Mouse (Mus musculus): Measurements from ENCODE around the gene Ttc5. TPM values are rescaled to one million over a fixed set of nuclear protein-coding genes. Genes with fewer than 3 reads are reported as not detected.

The Ttc5 gene
- total and polyA plus RNA-seq, 2 experiments from 2014 or later: 31.9 to 69.1 TPM

DNA sequence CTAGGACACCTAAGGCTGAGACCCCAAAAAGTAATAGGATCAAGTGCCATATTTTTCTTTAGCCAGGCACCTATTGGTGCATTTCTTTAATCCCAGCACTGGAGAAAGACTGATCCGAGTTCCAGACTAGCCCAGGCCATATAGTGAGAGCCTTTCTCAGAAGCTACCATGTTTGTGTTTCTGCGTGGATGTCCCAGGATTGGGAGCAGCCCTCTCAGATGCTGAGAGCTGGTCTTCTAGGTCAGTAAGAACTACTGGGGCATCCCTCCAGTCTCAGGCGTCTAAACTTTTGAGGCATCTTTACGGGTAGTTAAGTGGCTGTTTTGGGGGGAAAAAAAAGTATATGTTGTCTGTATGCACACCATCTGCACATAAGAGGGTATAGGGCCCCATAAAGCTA, 10.6 kb upstream of the Ttc5 start:
- Histone ChIP-seq H3K27ac (ENCODE audit: low read depth) (no peak overlapping the region), H3K27me3 (ENCODE audit: control insufficient read depth, insufficient read depth, low read length) (no peaks in the 10 kb centered on the region), H3K9me3 (replicated peaks; ENCODE audit: control insufficient read depth, low read length) (no peaks in the 10 kb centered on the region), H3K4me3 (ENCODE audit: low read depth, low read length) (no peak overlapping the region), H3K4me2 (ENCODE audit: low read depth, low read length) (no peak overlapping the region), H3K36me3 (replicated peaks; ENCODE audit: control insufficient read depth, insufficient read depth, low read length) (no peaks in the 10 kb centered on the region), H3K9ac (replicated peaks; ENCODE audit: low read depth, low read length) (no peak overlapping the region), H3K4me1 (ENCODE audit: control insufficient read depth, insufficient read depth) (no peaks in the 10 kb centered on the region)
- ATAC-seq (ENCODE audit: insufficient read depth, low read depth) (no peak), DNase-seq (ENCODE audit: low spot score) (no peak)
- no peak for TF ChIP-seq CTCF (IDR thresholded peaks at IDR 0.05; ENCODE audit: low read depth)
- TF ChIP-seq EP300 (IDR thresholded peaks at IDR 0.05; ENCODE audit: low read depth): no peak
- 82% methylated on average over 4 of the region's 4 CpGs for WGBS

DNA sequence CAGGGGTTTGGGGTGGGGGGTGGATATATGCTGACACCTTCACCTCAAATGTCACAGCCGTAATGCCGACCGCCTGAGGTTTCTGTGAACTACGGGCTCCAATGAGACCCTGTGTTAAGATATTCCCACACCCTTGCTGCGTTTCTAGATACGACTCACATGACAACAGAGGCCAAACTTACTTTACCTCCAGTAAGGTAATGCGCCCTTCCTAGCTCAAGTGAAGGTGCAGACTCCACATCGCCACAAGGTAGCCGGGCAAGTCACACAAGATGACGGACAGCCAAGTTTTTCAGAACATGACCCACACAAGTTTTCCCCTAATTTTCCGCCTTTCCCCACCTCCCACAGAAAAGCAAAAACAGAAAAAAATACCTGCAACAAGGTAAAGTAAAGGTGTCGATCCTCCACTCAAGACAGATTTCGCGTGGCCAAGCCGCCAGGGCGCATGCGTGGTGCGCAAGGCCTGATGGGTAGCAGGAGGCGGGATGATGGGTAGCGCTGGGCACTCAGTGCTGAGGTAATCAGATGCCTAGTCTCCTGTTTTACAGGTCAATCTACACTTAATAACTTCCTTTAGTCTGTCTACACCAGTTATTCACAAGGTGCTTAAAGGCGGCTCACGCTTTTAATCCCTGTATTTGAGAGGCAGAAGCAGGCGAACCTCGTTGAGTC, 10.1 kb upstream of the Ttc5 start:
- Histone ChIP-seq H3K27me3 (ENCODE audit: control insufficient read depth, insufficient read depth, low read length) (no peaks in the 10 kb centered on the region), H3K4me3 (ENCODE audit: low read depth, low read length) (no peak overlapping the region), H3K9me3 (replicated peaks; ENCODE audit: control insufficient read depth, low read length) (no peaks in the 10 kb centered on the region), H3K9ac (replicated peaks; ENCODE audit: low read depth, low read length) (no peak overlapping the region), H3K4me2 (ENCODE audit: low read depth, low read length) (no peak overlapping the region), H3K27ac (ENCODE audit: low read depth) (no peak overlapping the region), H3K36me3 (replicated peaks; ENCODE audit: control insufficient read depth, insufficient read depth, low read length) (no peaks in the 10 kb centered on the region), H3K4me1 (ENCODE audit: control insufficient read depth, insufficient read depth) (no peaks in the 10 kb centered on the region)
- no peak for TF ChIP-seq EP300 (IDR thresholded peaks at IDR 0.05; ENCODE audit: low read depth)
- no peak for TF ChIP-seq CTCF (IDR thresholded peaks at IDR 0.05; ENCODE audit: low read depth)
- 85% methylated on average over 24 of the region's 24 CpGs for WGBS
- ATAC-seq (ENCODE audit: insufficient read depth, low read depth) (no peak), DNase-seq (ENCODE audit: low spot score) (no peak)

DNA sequence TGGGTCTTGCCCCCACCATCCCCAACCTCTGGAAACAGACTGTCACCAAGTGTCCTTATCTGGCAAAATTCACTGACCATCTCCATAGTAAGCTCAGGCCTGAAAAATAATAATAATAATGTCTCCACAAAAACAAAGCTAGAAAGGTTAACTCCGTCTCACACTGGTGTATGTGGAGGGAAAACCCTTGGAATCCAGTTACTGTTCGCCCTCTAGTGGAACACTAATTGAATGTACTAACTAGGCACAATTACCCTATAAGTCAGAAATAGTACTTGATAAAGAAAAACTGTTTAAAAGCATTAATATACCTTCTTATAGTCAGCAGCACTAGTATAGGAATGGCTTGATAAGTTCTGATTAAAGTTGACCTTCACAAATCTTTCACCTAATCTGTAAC, 2.8 kb upstream of the Ttc5 start:
- no peak for ATAC-seq (ENCODE audit: insufficient read depth, low read depth)
- H3K36me3 ChIP-seq (replicated peaks; ENCODE audit: control insufficient read depth, insufficient read depth, low read length): no peaks in the 10 kb centered on the region
- no peaks in the 10 kb centered on the region for H3K27me3 ChIP-seq (ENCODE audit: control insufficient read depth, insufficient read depth, low read length)
- H3K9ac ChIP-seq (replicated peaks; ENCODE audit: low read depth, low read length): no peak overlapping the region
- H3K4me2 ChIP-seq (ENCODE audit: low read depth, low read length): no peak overlapping the region
- 4% methylated on average over 2 of the region's 2 CpGs for WGBS
- TF ChIP-seq EP300 (IDR thresholded peaks at IDR 0.05; ENCODE audit: low read depth) (no peak), CTCF (IDR thresholded peaks at IDR 0.05; ENCODE audit: low read depth) (peak; percentile 48)
- no peaks in the 10 kb centered on the region for H3K9me3 ChIP-seq (replicated peaks; ENCODE audit: control insufficient read depth, low read length)
- peaks cover 6% of the 10 kb centered on the region for H3K4me1 ChIP-seq (ENCODE audit: control insufficient read depth, insufficient read depth)
- no peak overlapping the region for H3K27ac ChIP-seq (ENCODE audit: low read depth)
- no peak overlapping the region for H3K4me3 ChIP-seq (ENCODE audit: low read depth, low read length)
- peak; percentile 38 for DNase-seq (ENCODE audit: low spot score)

DNA sequence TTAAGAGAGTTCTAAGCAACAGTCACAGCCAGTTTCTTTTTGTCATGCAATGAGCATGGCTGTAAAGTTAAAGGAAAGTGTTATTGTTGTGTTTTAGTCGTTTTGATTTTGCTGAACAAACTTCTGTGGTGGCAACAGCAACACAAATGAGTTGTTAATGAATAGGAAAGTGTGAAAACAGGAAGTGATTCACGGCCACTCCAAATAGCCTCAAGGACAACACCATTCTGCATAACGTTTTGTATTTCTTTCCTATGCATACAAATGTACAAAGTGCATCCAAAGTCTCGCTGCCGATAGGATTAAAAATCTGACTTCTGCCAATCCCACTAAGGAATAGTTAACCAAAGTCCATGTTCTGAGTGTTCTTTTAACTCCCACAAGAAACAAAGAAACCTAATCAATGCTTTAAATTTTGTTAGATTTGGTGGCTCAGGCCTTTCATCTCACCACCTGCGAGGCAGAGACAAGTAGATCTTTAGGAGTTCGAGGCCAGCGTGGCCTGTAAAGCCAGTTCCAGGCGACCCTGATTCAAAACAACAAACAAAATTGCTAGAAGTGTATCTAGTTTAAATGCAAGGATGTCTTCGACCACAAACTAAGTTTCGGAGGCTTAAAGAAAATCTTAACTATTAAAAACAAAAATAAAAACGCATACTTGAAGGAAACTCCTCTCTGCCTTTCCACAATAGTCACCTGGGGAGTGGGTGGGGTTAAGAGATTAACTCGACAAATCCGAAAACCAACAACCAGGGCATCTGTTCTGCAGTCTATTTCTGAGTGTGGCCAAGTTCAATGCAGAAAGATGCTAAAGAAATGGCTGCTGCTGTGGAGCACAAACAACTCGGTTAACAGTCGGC, 698 bp downstream of the Ttc5 start:
- H3K27me3 ChIP-seq (ENCODE audit: control insufficient read depth, insufficient read depth, low read length): no peaks in the 10 kb centered on the region
- H3K27ac ChIP-seq (ENCODE audit: low read depth): peak overlapping the region; percentile 67
- peak overlapping the region; percentile 69 for H3K9ac ChIP-seq (replicated peaks; ENCODE audit: low read depth, low read length)
- H3K4me2 ChIP-seq (ENCODE audit: low read depth, low read length): peak overlapping the region; percentile 70
- H3K36me3 ChIP-seq (replicated peaks; ENCODE audit: control insufficient read depth, insufficient read depth, low read length): peaks cover 13% of the 10 kb centered on the region; the same call in 1 of the 2 replicates
- TF ChIP-seq EP300 (IDR thresholded peaks at IDR 0.05; ENCODE audit: low read depth) (no peak), CTCF (IDR thresholded peaks at IDR 0.05; ENCODE audit: low read depth) (no peak)
- H3K4me3 ChIP-seq (ENCODE audit: low read depth, low read length): peak overlapping the region; percentile 86
- peaks cover 6% of the 10 kb centered on the region for H3K4me1 ChIP-seq (ENCODE audit: control insufficient read depth, insufficient read depth)
- peak; percentile 11 for DNase-seq (ENCODE audit: low spot score)
- 19% methylated on average over 16 of the region's 16 CpGs for WGBS
- no peak for ATAC-seq (ENCODE audit: insufficient read depth, low read depth)
- H3K9me3 ChIP-seq (replicated peaks; ENCODE audit: control insufficient read depth, low read length): no peaks in the 10 kb centered on the region

DNA sequence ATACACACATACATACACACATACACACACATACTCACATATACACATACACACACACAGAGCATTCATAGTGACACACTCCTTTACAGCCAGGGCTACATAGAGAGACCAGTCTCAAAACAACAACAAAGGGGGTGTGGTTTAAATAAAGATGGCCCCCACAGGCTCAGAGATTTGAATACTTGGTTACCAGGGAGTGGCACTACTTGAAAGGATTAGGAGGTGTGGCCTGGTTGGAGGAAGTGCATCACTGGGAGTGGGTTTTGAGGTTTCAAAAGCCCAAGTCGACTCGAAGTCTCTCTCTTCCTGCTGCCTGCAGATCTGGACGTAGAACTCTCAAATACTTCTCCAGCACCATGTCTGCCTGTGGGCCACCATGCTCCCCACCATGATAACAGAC, 3.2 kb downstream of the Ttc5 start:
- 91% methylated on average over 3 of the region's 3 CpGs for WGBS

More for the DNA sequence above, 3.2 kb downstream of the Ttc5 start:
- H3K27ac ChIP-seq (ENCODE audit: low read depth): no peak overlapping the region
- no peak overlapping the region for H3K9ac ChIP-seq (replicated peaks; ENCODE audit: low read depth, low read length)
- DNase-seq (ENCODE audit: low spot score) (no peak), ATAC-seq (ENCODE audit: insufficient read depth, low read depth) (no peak)
- no peak overlapping the region for H3K4me2 ChIP-seq (ENCODE audit: low read depth, low read length)
- no peaks in the 10 kb centered on the region for H3K9me3 ChIP-seq (replicated peaks; ENCODE audit: control insufficient read depth, low read length)
- TF ChIP-seq CTCF (IDR thresholded peaks at IDR 0.05; ENCODE audit: low read depth): no peak
- TF ChIP-seq EP300 (IDR thresholded peaks at IDR 0.05; ENCODE audit: low read depth): no peak
- peaks cover 19% of the 10 kb centered on the region for H3K36me3 ChIP-seq (replicated peaks; ENCODE audit: control insufficient read depth, insufficient read depth, low read length)
- H3K27me3 ChIP-seq (ENCODE audit: control insufficient read depth, insufficient read depth, low read length): no peaks in the 10 kb centered on the region
- peaks cover 6% of the 10 kb centered on the region for H3K4me1 ChIP-seq (ENCODE audit: control insufficient read depth, insufficient read depth)
- no peak overlapping the region for H3K4me3 ChIP-seq (ENCODE audit: low read depth, low read length)

Measured in heart, postnatal 0 days (tissue).